Mouse (Mus musculus): ENCODE measurements around the gene Zfp423.

DNA sequence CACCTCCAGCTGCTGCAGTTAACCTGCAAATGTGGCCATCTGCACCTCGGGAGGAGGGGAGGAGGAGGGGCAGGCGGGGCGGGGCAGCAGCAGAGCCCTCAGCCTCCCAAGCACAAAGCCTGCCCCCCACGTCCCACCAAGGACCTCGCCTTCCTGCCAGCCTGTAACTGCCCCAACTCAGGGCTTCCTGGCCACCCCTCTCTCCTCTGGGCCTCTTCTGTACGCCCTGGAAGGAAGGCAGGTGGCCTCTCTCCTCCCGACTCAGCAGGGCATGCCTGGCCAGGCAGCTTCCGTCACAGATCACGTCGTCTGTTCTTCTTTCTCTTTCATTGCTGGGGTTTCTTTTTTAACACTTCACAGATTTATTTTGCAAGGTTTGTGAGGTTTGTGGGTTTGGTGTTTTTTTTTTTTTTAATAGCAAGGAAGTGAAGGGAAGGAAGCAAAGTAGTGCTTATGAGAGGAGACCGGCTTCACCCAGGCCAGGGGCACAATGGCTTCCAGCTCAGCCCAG lies 251.2 kb downstream of the Zfp423 start:
- no peak for TF ChIP-seq EP300 (IDR thresholded peaks at IDR 0.05; ENCODE audit: low read depth)
- TF ChIP-seq CTCF (IDR thresholded peaks at IDR 0.05; ENCODE audit: low read depth) = no peak

Measured in heart, postnatal 0 days (tissue).